Mouse (Mus musculus): ENCODE measurements around the gene Foxc2.

GRCm38 (mm10) chr8:121076555-121076954 is 39.4 kb upstream of the Foxc2 start:
- TF ChIP-seq ZNF384 (IDR thresholded peaks at IDR 0.05; ENCODE audit: low read depth, low read length) = no peak
- TF ChIP-seq MAFK (IDR thresholded peaks at IDR 0.05; ENCODE audit: insufficient read depth, low read depth, low read length) = no peak
- no peak for TF ChIP-seq HCFC1 (IDR thresholded peaks at IDR 0.05; ENCODE audit: borderline replicate concordance, insufficient read depth, low read length)
- no peak for TF ChIP-seq ZC3H11A (IDR thresholded peaks at IDR 0.05; ENCODE audit: borderline replicate concordance, low read depth, low read length)
- TF ChIP-seq CHD2 (IDR thresholded peaks at IDR 0.05; ENCODE audit: low read depth, low read length) = no peak

Data from ES-E14 (cell line).